Mouse (Mus musculus) stomach, postnatal 0 days (tissue): ENCODE results near the gene Actn1. TPM values are rescaled to one million over a fixed set of nuclear protein-coding genes. Genes with fewer than 3 reads are reported as not detected.

Experiments used
- ATAC-seq: fragments of 200-750 bp; cut with Nextera tagmentation; 2 replicates; pipeline ENCODE4 v1.8.0; 2017; ENCODE audit not compliant: low FRiP score, low TSS enrichment
- DNase-seq: peaks from one replicate; pipeline ENCODE4 v3.0.0-alpha.2; 2016; ENCODE audit warnings: low spot score
- H3K27ac ChIP-seq: fragments of 300-500 bp; sonication (generic); replicated peaks from 2 replicates; pipeline ENCODE4 v1.5.1; 2014; ENCODE audit warnings: mild to moderate bottlenecking, control low read depth
- H3K27me3 ChIP-seq: fragments of 300-500 bp; sonication (generic); 2 replicates; pipeline ENCODE4 v1.6.1; 2014; ENCODE audit warnings: low read length; ENCODE audit not compliant: control insufficient read depth, insufficient read depth
- H3K36me3 ChIP-seq: fragments of 300-500 bp; sonication (generic); 2 replicates; pipeline ENCODE4 v1.6.1; 2014; ENCODE audit warnings: low read length, mixed read lengths; ENCODE audit not compliant: control insufficient read depth, insufficient read depth
- H3K4me1 ChIP-seq: fragments of 300-500 bp; sonication (generic); replicated peaks from 2 replicates; pipeline ENCODE4 v1.6.1; 2014; ENCODE audit warnings: antibody characterized with exemption; ENCODE audit not compliant: control insufficient read depth, insufficient read depth
- H3K4me2 ChIP-seq: fragments of 300-500 bp; sonication (generic); replicated peaks from 2 replicates; pipeline ENCODE4 v1.6.1; 2014; ENCODE audit warnings: low read depth, mild to moderate bottlenecking, control low read depth, moderate library complexity
- H3K4me3 ChIP-seq: fragments of 300-500 bp; sonication (generic); 2 replicates; pipeline ENCODE4 v1.5.1; 2014; ENCODE audit warnings: low read depth, low read length, control low read depth
- H3K9ac ChIP-seq: fragments of 300-500 bp; sonication (generic); 2 replicates; pipeline ENCODE4 v1.6.1; 2014; ENCODE audit warnings: mild to moderate bottlenecking, low read length, control low read depth, mixed read lengths
- H3K9me3 ChIP-seq: fragments of 300-500 bp; sonication (generic); 2 replicates; pipeline ENCODE4 v1.6.1; 2016; ENCODE audit warnings: low read length; ENCODE audit not compliant: control insufficient read depth
- CTCF ChIP-seq: IDR thresholded peaks from 2 replicates; pipeline ENCODE4 v1.5.1; 2016; ENCODE audit warnings: antibody characterized with exemption, low read depth, mild to moderate bottlenecking, moderate library complexity
- EP300 ChIP-seq: optimal IDR thresholded peaks from 2 replicates; pipeline ENCODE3; 2016; ENCODE audit warnings: antibody characterized with exemption
- WGBS: fragments of 180-500 bp; shearing (Covaris S2); extraction: QIAGEN DNeasy Blood & Tissue Kit; methylation state at CpG from one replicate; pipeline ENCODE4 v1.1.7; 2014; 5-methylcytosine and 5-hydroxymethylcytosine counted together
- polyA plus RNA-seq: library from polyadenylated mRNA; unstranded; fragments of >200 nt; fragmentation: Nextera tagmentation; extraction: Ambion mirVana; gene quantifications from 2 replicates; pipeline ENCODE4 v1.2.1, GENCODE M21; 2015

The Actn1 gene
- polyA plus RNA-seq, 1 experiment from 2014 or later = 36.8 TPM

- Histone ChIP-seq H3K27ac (no peak overlapping the region; the same call in 1 of the 2 replicates), H3K4me2 (no peak overlapping the region), H3K27me3 (no peaks in the 10 kb centered on the region), H3K4me3 (no peak overlapping the region), H3K9me3 (no peaks in the 10 kb centered on the region), H3K9ac (no peak overlapping the region), H3K4me1 (peaks cover 31% of the 10 kb centered on the region), H3K36me3 (no peaks in the 10 kb centered on the region)
- 79% methylated on average over 4 of the region's 4 CpGs for WGBS
- TF ChIP-seq EP300 = no peak
- no peak for TF ChIP-seq CTCF
- ATAC-seq (no peak), DNase-seq (no peak)
These were observed 27.3 kb downstream of the Actn1 start for GRCm38 (mm10) chr12:80232840-80233218.

- ATAC-seq = no peak
- DNase-seq = no peak
- H3K9me3 ChIP-seq = no peaks in the 10 kb centered on the region
- no peaks in the 10 kb centered on the region for H3K27me3 ChIP-seq
- H3K36me3 ChIP-seq = no peaks in the 10 kb centered on the region
- TF ChIP-seq CTCF (no peak), EP300 (no peak)
- no peak overlapping the region for H3K4me3 ChIP-seq
- no peak overlapping the region for H3K4me2 ChIP-seq
- peaks cover 34% of the 10 kb centered on the region for H3K4me1 ChIP-seq
- no peak overlapping the region for H3K9ac ChIP-seq
- 77% methylated on average over 9 of the region's 9 CpGs for WGBS
- peak overlapping the region; percentile 91 for H3K27ac ChIP-seq
These were observed 27.9 kb downstream of the Actn1 start for GRCm38 (mm10) chr12:80232076-80232839.

GRCm38 (mm10) chr12:80231317-80231716 lies 28.9 kb downstream of the Actn1 start:
- no peak for TF ChIP-seq EP300
- TF ChIP-seq CTCF = no peak
- Histone ChIP-seq H3K4me3 (no peak overlapping the region), H3K9me3 (no peaks in the 10 kb centered on the region), H3K9ac (peak overlapping the region; percentile 0; the same call in 1 of the 2 replicates), H3K27me3 (no peaks in the 10 kb centered on the region), H3K36me3 (no peaks in the 10 kb centered on the region), H3K4me2 (peak overlapping the region; percentile 38; the same call in 1 of the 2 replicates), H3K27ac (peak overlapping the region; percentile 91), H3K4me1 (peaks cover 34% of the 10 kb centered on the region)
- WGBS = 18% methylated on average over 5 of the region's 5 CpGs
- DNase-seq = no peak
- no peak for ATAC-seq

DNA sequence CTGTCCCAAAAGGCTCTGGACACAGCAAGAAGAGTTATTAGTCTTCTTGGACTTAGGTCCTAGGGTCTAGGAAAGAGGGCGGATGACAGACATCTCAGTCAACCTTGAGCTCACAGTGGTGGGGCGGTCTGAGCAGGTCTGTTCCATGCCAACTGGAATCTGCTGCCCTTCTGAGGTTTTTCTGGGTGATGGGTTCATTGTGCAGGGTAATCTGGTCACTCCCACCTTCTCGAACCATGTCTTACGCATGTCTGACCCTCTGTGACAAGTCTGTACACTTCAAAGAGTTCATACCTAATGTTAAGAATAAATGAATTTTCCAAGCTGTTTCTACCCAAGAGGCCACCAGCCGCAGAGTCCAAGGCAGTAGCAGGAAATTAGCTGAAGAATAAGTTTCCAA lies 29.3 kb downstream of the Actn1 start:
- TF ChIP-seq CTCF (no peak), EP300 (no peak)
- no peak for ATAC-seq
- no peaks in the 10 kb centered on the region for H3K36me3 ChIP-seq
- peak overlapping the region; percentile 91 for H3K27ac ChIP-seq
- peaks cover 34% of the 10 kb centered on the region for H3K4me1 ChIP-seq
- WGBS = 48% methylated on average over 5 of the region's 5 CpGs
- no peaks in the 10 kb centered on the region for H3K9me3 ChIP-seq
- peak overlapping the region; percentile 38 for H3K4me2 ChIP-seq
- no peak for DNase-seq
- peak overlapping the region; percentile 0 for H3K9ac ChIP-seq
- no peak overlapping the region for H3K4me3 ChIP-seq
- H3K27me3 ChIP-seq = no peaks in the 10 kb centered on the region

DNA sequence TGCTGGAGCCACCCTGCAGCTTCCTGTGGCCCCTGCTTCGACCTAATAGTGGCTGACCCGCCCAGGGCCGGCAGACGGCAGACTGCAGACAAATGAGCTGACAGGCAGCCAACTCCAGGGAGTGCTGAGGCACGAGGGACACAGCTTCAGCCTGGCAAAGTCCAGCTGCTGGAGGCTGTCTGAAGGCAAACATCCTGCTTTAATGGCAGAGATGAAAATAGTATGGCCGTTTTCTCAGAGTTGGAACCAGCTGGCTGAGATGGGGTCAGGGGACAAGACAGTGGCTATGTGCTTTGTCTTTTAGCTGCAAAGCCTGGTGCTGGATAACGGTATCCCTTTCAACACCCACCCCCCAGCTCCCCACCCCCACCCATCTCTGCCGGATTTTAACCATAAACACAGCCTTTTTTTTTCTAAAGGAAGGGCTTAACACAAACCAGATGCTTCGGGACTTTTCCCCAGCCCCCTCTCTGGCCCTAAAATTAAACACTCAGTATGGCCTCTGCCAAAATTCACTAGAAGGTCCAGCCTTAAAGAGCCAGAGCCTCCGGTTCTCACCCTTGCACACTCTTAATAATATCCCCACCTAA lies 30.0 kb downstream of the Actn1 start:
- Histone ChIP-seq H3K9ac (no peak overlapping the region; the same call in 1 of the 2 replicates), H3K4me2 (peak overlapping the region; percentile 38), H3K4me3 (no peak overlapping the region), H3K4me1 (peaks cover 34% of the 10 kb centered on the region), H3K27ac (peak overlapping the region; percentile 91), H3K9me3 (no peaks in the 10 kb centered on the region), H3K36me3 (no peaks in the 10 kb centered on the region), H3K27me3 (no peaks in the 10 kb centered on the region)
- ATAC-seq (peak; percentile 84), DNase-seq (peak; percentile 87)
- WGBS = 7% methylated on average over 10 of the region's 10 CpGs
- peak; percentile 60 for TF ChIP-seq CTCF
- TF ChIP-seq EP300 = peak; percentile 14
